Mouse (Mus musculus) testis, adult 2 months (tissue): Measurements from ENCODE around the gene Rab24.

ENCODE experiments used
- CTCF ChIP-seq: fragments of 200-500 bp; IDR thresholded peaks from 2 replicates; pipeline ENCODE4 v1.5.1; 2012; ENCODE audit warnings: low read depth, mild to moderate bottlenecking, inconsistent platforms, low read length, moderate library complexity; ENCODE audit not compliant: control insufficient read depth, insufficient read depth, insufficient replicate concordance
- POLR2A ChIP-seq: fragments of 200-500 bp; IDR thresholded peaks from 2 replicates; pipeline ENCODE4 v1.6.1; 2012; ENCODE audit warnings: low read depth, mild to moderate bottlenecking, inconsistent platforms, low read length, moderate library complexity; ENCODE audit not compliant: control insufficient read depth

- TF ChIP-seq POLR2A: no peak
- TF ChIP-seq CTCF: no peak
These were observed 1.7 kb downstream of the Rab24 start, which contains the start of gene Prelid1 for GRCm38 (mm10) chr13:55319931-55320533.
